In the genomic region with DNA sequence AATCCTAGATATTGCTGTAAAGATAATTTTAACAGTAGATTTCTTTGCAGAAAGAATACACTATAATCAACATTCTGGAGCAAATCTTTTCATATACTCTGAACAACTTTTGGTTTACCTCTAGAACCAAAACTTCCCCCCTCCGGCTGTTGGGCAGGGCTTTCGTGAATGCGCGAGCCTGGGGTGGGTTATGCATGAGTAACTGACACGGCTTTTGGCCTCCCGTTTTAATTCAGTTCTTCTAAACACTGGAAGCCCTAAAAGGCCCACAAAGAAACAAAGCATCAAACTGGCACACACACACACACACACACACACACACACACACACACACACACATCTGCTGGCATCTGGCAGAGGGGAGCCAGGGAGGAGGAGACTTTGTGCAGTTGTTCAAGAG, we compare ENCODE assay signal across 18 mouse cellular contexts.
A peak's percentile ranks its signal among the peaks of the same experiment; 100 is the strongest.
DNase-seq lines count a peak whose midpoint lies in the region; ATAC-seq and TF ChIP-seq lines count a peak whose summit lies in the region.
"Had no signal": no experiment of that assay in that cellular context is flagged by ENCODE, and none has a peak within 500 bp of the region (broad histone marks: within the 10 kb centered on the region; RNA-seq: fewer than 3 reads in every experiment).

No protein-coding gene starts in this region.

- no peak for TF ChIP-seq CTCF in kidney, adult 2 months (conservative IDR thresholded peaks at IDR 0.05; ENCODE audit: insufficient read depth, insufficient read length, low read depth, low read length)
- TF ChIP-seq CTCF in Patski (IDR thresholded peaks at IDR 0.05) = no peak

- 0 out of 2 replicates have a peak overlapping the region, but pooled peaks have one; percentile 4 for H3K27ac ChIP-seq in kidney, embryonic 15.5 days
- H3K27ac ChIP-seq in kidney, adult 2 months (ENCODE audit: insufficient read depth, low read depth, low read length) = no peak overlapping the region
- H3K27ac ChIP-seq in embryonic facial prominence, embryonic 15.5 days (replicated peaks) = peak overlapping the region; percentile 78
- H3K27ac ChIP-seq in stomach, embryonic 16.5 days (ENCODE audit: low read length) = peak overlapping the region; percentile 74
- H3K27ac ChIP-seq: hindbrain, embryonic 15.5 days; layer of hippocampus, adult 2 months; liver, embryonic 13.5 days; macrophage; neural tube, embryonic 13.5 days had no signal

- H3K9me3 ChIP-seq in kidney, embryonic 15.5 days (replicated peaks) = no peaks in the 10 kb centered on the region
- no peaks in the 10 kb centered on the region for H3K9me3 ChIP-seq in embryonic facial prominence, embryonic 15.5 days (replicated peaks)
- H3K9me3 ChIP-seq in stomach, embryonic 16.5 days (replicated peaks; ENCODE audit: control insufficient read depth, low read length) = no peaks in the 10 kb centered on the region
- H3K9me3 ChIP-seq: hindbrain, embryonic 15.5 days; liver, embryonic 13.5 days; neural tube, embryonic 13.5 days had no signal

- H3K4me3 ChIP-seq in kidney, embryonic 15.5 days (replicated peaks) = no peak overlapping the region
- no peak overlapping the region for H3K4me3 ChIP-seq in kidney, adult 2 months (ENCODE audit: insufficient read depth, low read depth, low read length)
- no peak overlapping the region for H3K4me3 ChIP-seq in embryonic facial prominence, embryonic 15.5 days (replicated peaks)
- no peak overlapping the region for H3K4me3 ChIP-seq in stomach, embryonic 16.5 days (replicated peaks; ENCODE audit: low read length)
- H3K4me3 ChIP-seq: hindbrain, embryonic 15.5 days; layer of hippocampus, adult 2 months; liver, embryonic 13.5 days; neural tube, embryonic 13.5 days had no signal

- peaks cover 59% of the 10 kb centered on the region for H3K4me1 ChIP-seq in kidney, embryonic 15.5 days
- H3K4me1 ChIP-seq in kidney, adult 2 months (ENCODE audit: control insufficient read depth, insufficient read depth, low read length) = peaks cover 4% of the 10 kb centered on the region
- H3K4me1 ChIP-seq in embryonic facial prominence, embryonic 15.5 days = peaks cover 72% of the 10 kb centered on the region
- H3K4me1 ChIP-seq in stomach, embryonic 16.5 days (ENCODE audit: control insufficient read depth, insufficient read depth, low read length) = peaks cover 24% of the 10 kb centered on the region; the same call in 1 of the 2 replicates
- H3K4me1 ChIP-seq: hindbrain, embryonic 15.5 days had no signal

- H3K4me2 ChIP-seq in kidney, embryonic 15.5 days = no peak overlapping the region
- no peak overlapping the region for H3K4me2 ChIP-seq in embryonic facial prominence, embryonic 15.5 days (replicated peaks)
- H3K4me2 ChIP-seq in stomach, embryonic 16.5 days (ENCODE audit: low read depth, low read length) = no peak overlapping the region
- H3K4me2 ChIP-seq: hindbrain, embryonic 15.5 days; liver, embryonic 13.5 days; neural tube, embryonic 13.5 days had no signal

- no peak overlapping the region for H3K9ac ChIP-seq in kidney, embryonic 15.5 days
- no peak overlapping the region for H3K9ac ChIP-seq in embryonic facial prominence, embryonic 15.5 days
- H3K9ac ChIP-seq in stomach, embryonic 16.5 days (ENCODE audit: low read length) = no peak overlapping the region
- H3K9ac ChIP-seq: hindbrain, embryonic 15.5 days; liver, embryonic 13.5 days; neural tube, embryonic 13.5 days had no signal

- in situ Hi-C loops in Patski (cut with MboI; ENCODE audit: low pct_unique_long_range_greater_than_20kb) = no loop called here

- H3K36me3 ChIP-seq in kidney, embryonic 15.5 days = peaks cover 14% of the 10 kb centered on the region; the same call in 1 of the 2 replicates
- no peaks in the 10 kb centered on the region for H3K36me3 ChIP-seq in kidney, adult 2 months (ENCODE audit: control insufficient read depth, insufficient read depth, low read length)
- peaks cover 18% of the 10 kb centered on the region for H3K36me3 ChIP-seq in embryonic facial prominence, embryonic 15.5 days
- H3K36me3 ChIP-seq in stomach, embryonic 16.5 days (ENCODE audit: control insufficient read depth, insufficient read depth, low read length) = no peaks in the 10 kb centered on the region
- H3K36me3 ChIP-seq: hindbrain, embryonic 15.5 days; neural tube, embryonic 13.5 days had no signal

- POLR2A ChIA-PET in Patski (lab: Charles Lee) = interaction anchor here (1.0 kb wide), 1 partner anchor 129 kb away, joined by 3 read pairs; no protein-coding TSS in a partner anchor

- ATAC-seq in kidney, embryonic 15.5 days (replicated peaks; ENCODE audit: low FRiP score) = no peak
- ATAC-seq in Patski = peak; percentile 32
- no peak for ATAC-seq in embryonic facial prominence, embryonic 15.5 days (ENCODE audit: insufficient number of reproducible peaks, low FRiP score, low TSS enrichment, low read depth)
- no peak for ATAC-seq in stomach, embryonic 16.5 days (ENCODE audit: insufficient read depth, low FRiP score)
- ATAC-seq: forebrain, embryonic 16.5 days; midbrain, embryonic 16.5 days had no signal

- WGBS in kidney, embryonic 15.5 days = 45% methylated on average over 6 of the region's 6 CpGs
- WGBS in kidney, adult 2 months = 49% methylated on average over 6 of the region's 6 CpGs
- WGBS in embryonic facial prominence, embryonic 15.5 days = 30% methylated on average over 6 of the region's 6 CpGs
- WGBS in stomach, embryonic 16.5 days = 34% methylated on average over 6 of the region's 6 CpGs

- TF ChIP-seq POLR2A in kidney, adult 2 months (IDR thresholded peaks at IDR 0.05; ENCODE audit: low read depth, low read length) = no peak

- H3K27me3 ChIP-seq in kidney, embryonic 15.5 days = no peaks in the 10 kb centered on the region
- H3K27me3 ChIP-seq in kidney, adult 2 months (replicated peaks; ENCODE audit: control insufficient read depth, insufficient read depth, low read length) = no peaks in the 10 kb centered on the region
- H3K27me3 ChIP-seq in Patski = no peaks in the 10 kb centered on the region
- no peaks in the 10 kb centered on the region for H3K27me3 ChIP-seq in embryonic facial prominence, embryonic 15.5 days
- H3K27me3 ChIP-seq in stomach, embryonic 16.5 days (ENCODE audit: control insufficient read depth, insufficient read depth, low read length) = no peaks in the 10 kb centered on the region
- H3K27me3 ChIP-seq: hindbrain, embryonic 15.5 days; liver, embryonic 13.5 days; neural tube, embryonic 13.5 days had no signal

- CTCF ChIA-PET in Patski (lab: Charles Lee) = interaction anchor here (0.8 to 1.0 kb wide), 2 partner anchors 11 to 162 kb away, joined by 3 read pairs; no protein-coding TSS in a partner anchor

- DNase-seq in kidney, adult 2 months = no peak
- DNase-seq in Patski (ENCODE audit: low read depth, low spot score) = peak; percentile 46
- no peak for DNase-seq in testis, postnatal 10 days (ENCODE audit: low spot score)
- DNase-seq in urinary bladder, postnatal 36 days (ENCODE audit: low spot score in 2 of 2) = no peak
- DNase-seq: adrenal gland, postnatal 36 days; cerebellum, postnatal 36 days; gastrocnemius, postnatal 14 days; liver, embryonic 13.5 days; thymus, adult 18-20 months had no signal
